Mouse (Mus musculus) embryonic fibroblast, embryonic 13.5 days (primary cell): ENCODE measurements around the gene Nkd1. TPM values are rescaled to one million over a fixed set of nuclear protein-coding genes. Genes with fewer than 3 reads are reported as not detected.

Experiments used
- H3K27ac ChIP-seq: 2 replicates; pipeline ENCODE4 v1.5.1; 2012; ENCODE audit warnings: low read length, control low read depth, inconsistent platforms; ENCODE audit not compliant: insufficient read depth
- H3K4me1 ChIP-seq: 2 replicates; pipeline ENCODE4 v1.6.1; 2011; ENCODE audit warnings: low read length; ENCODE audit not compliant: control insufficient read depth, insufficient read depth
- H3K4me3 ChIP-seq: 2 replicates; pipeline ENCODE4 v1.5.1; 2011; ENCODE audit warnings: mild to moderate bottlenecking, control low read depth, low read length; ENCODE audit not compliant: insufficient read depth
- CTCF ChIP-seq: IDR thresholded peaks from 2 replicates; pipeline ENCODE4 v1.5.1; 2011; ENCODE audit warnings: mild to moderate bottlenecking, control low read depth, low read length, moderate library complexity, borderline replicate concordance; ENCODE audit not compliant: insufficient read depth
- POLR2A ChIP-seq: IDR thresholded peaks from 2 replicates; pipeline ENCODE4 v1.6.1; 2011; ENCODE audit warnings: low read depth, mild to moderate bottlenecking, control low read depth, low read length, moderate library complexity
- polyA plus RNA-seq: library from polyadenylated mRNA; stranded (reverse); fragments of >200 nt; gene quantifications from 2 replicates; pipeline ENCODE4 v1.2.4, GENCODE M21; 2011; ENCODE audit warnings: low read depth; ENCODE audit not compliant: missing spikeins, insufficient read length

Gene Nkd1
- polyA plus RNA-seq, 1 experiment = 12.8 TPM

GRCm38 (mm10) chr8:88590226-88590625, 69.1 kb downstream of the Nkd1 start:
- no peak for TF ChIP-seq CTCF
- no peak for TF ChIP-seq POLR2A
- Histone ChIP-seq H3K4me1 (no peaks in the 10 kb centered on the region), H3K4me3 (no peak overlapping the region), H3K27ac (no peak overlapping the region)

- no peak overlapping the region for H3K27ac ChIP-seq
- H3K4me3 ChIP-seq = no peak overlapping the region
- H3K4me1 ChIP-seq = no peaks in the 10 kb centered on the region
- TF ChIP-seq POLR2A (no peak), CTCF (no peak)
These were observed 72.8 kb downstream of the Nkd1 start for GRCm38 (mm10) chr8:88593947-88594346.

GRCm38 (mm10) chr8:88596042-88596441, 74.9 kb downstream of the Nkd1 start:
- H3K4me3 ChIP-seq = no peak overlapping the region
- no peak for TF ChIP-seq CTCF
- no peak for TF ChIP-seq POLR2A
- H3K4me1 ChIP-seq = no peaks in the 10 kb centered on the region
- H3K27ac ChIP-seq = no peak overlapping the region

GRCm38 (mm10) chr8:88598578-88598977, 77.4 kb downstream of the Nkd1 start:
- Histone ChIP-seq H3K4me3 (no peak overlapping the region), H3K27ac (no peak overlapping the region), H3K4me1 (no peaks in the 10 kb centered on the region)
- no peak for TF ChIP-seq POLR2A
- TF ChIP-seq CTCF = no peak

- Histone ChIP-seq H3K4me1 (no peaks in the 10 kb centered on the region), H3K4me3 (no peak overlapping the region), H3K27ac (no peak overlapping the region)
- TF ChIP-seq CTCF = no peak
These were observed 78.3 kb downstream of the Nkd1 start for GRCm38 (mm10) chr8:88599491-88599890.

GRCm38 (mm10) chr8:88603446-88603989, 82.4 kb downstream of the Nkd1 start:
- Histone ChIP-seq H3K4me3 (no peak overlapping the region), H3K4me1 (no peaks in the 10 kb centered on the region), H3K27ac (peak overlapping the region; percentile 34; the same call in 1 of the 2 replicates)
- TF ChIP-seq CTCF (no peak), POLR2A (no peak)

GRCm38 (mm10) chr8:88604065-88605038, 83.2 kb downstream of the Nkd1 start:
- H3K4me3 ChIP-seq = no peak overlapping the region
- H3K4me1 ChIP-seq = no peaks in the 10 kb centered on the region
- TF ChIP-seq POLR2A = peak; percentile 77
- TF ChIP-seq CTCF = no peak
- peak overlapping the region; percentile 80 for H3K27ac ChIP-seq

GRCm38 (mm10) chr8:88605361-88606040, 84.3 kb downstream of the Nkd1 start:
- Histone ChIP-seq H3K27ac (no peak overlapping the region), H3K4me1 (no peaks in the 10 kb centered on the region), H3K4me3 (no peak overlapping the region)
- no peak for TF ChIP-seq CTCF
- no peak for TF ChIP-seq POLR2A

GRCm38 (mm10) chr8:88609036-88609435, 87.9 kb downstream of the Nkd1 start:
- Histone ChIP-seq H3K4me3 (no peak overlapping the region), H3K27ac (no peak overlapping the region), H3K4me1 (no peaks in the 10 kb centered on the region)
- no peak for TF ChIP-seq POLR2A

GRCm38 (mm10) chr8:88610271-88610670, 89.1 kb downstream of the Nkd1 start:
- no peak overlapping the region for H3K27ac ChIP-seq
- H3K4me1 ChIP-seq = no peaks in the 10 kb centered on the region
- TF ChIP-seq CTCF (no peak), POLR2A (no peak)

More at GRCm38 (mm10) chr8:88610271-88610670, 89.1 kb downstream of the Nkd1 start:
- H3K4me3 ChIP-seq = no peak overlapping the region
